Mouse (Mus musculus) left cerebral cortex, adult 8-10 months (tissue): ENCODE results near the gene Dpp7. TPM values are rescaled to one million over a fixed set of nuclear protein-coding genes. Genes with fewer than 3 reads are reported as not detected.

Source experiments
- DNase-seq, 2 experiments: peaks; one replicate each; pipeline ENCODE4 v3.0.0; 2022; ENCODE audit warnings: low spot score in 2 of 2
- total RNA-seq, 4 experiments: library from RNA; stranded (reverse); gene quantifications; 2 replicates each; pipeline ENCODE4 v1.2.4; 2022

The Dpp7 gene
- 10 to 100 TPM; 35.1 to 50.7 (median 37.9) TPM for total RNA-seq

GRCm38 (mm10) chr2:25356208-25357079 is at the start of gene Dpp7:
Gene Dpp7, minus strand, starts transcription at chr2:25356359.
- peak; percentile 66 to 82 for DNase-seq

GRCm38 (mm10) chr2:25403994-25404393 is 47.8 kb upstream of the Dpp7 start:
- DNase-seq, result no peak

GRCm38 (mm10) chr2:25402972-25403601 is 46.9 kb upstream of the Dpp7 start:
- DNase-seq, result peak; percentile 86 to 92

GRCm38 (mm10) chr2:25402377-25402971 is 46.3 kb upstream of the Dpp7 start:
- DNase-seq, result peak; percentile 67 to 69

- no peak for DNase-seq
Measured at GRCm38 (mm10) chr2:25400764-25401163, 44.6 kb upstream of the Dpp7 start.

- DNase-seq, result no peak
Measured at GRCm38 (mm10) chr2:25400291-25400690, 44.1 kb upstream of the Dpp7 start.

GRCm38 (mm10) chr2:25399051-25399450 is 42.9 kb upstream of the Dpp7 start, which contains the start of gene Npdc1:
Gene Npdc1, plus strand, starts transcription at chr2:25399351.
- DNase-seq, result no peak

- DNase-seq, result no peak
Measured at GRCm38 (mm10) chr2:25398065-25398464, 41.9 kb upstream of the Dpp7 start.

- no peak for DNase-seq
Measured at GRCm38 (mm10) chr2:25397010-25397409, 40.9 kb upstream of the Dpp7 start.

- DNase-seq, result no peak
Measured at GRCm38 (mm10) chr2:25396597-25396983, 40.4 kb upstream of the Dpp7 start.

GRCm38 (mm10) chr2:25395721-25396596 is 39.8 kb upstream of the Dpp7 start, which contains the start of gene Entpd2:
Gene Entpd2, plus strand, starts transcription at chr2:25395874.
- DNase-seq, result no peak

GRCm38 (mm10) chr2:25394281-25395221 is 38.4 kb upstream of the Dpp7 start:
- peak in 1 of 2 experiments; percentile 62 for DNase-seq

- no peak for DNase-seq
Measured at GRCm38 (mm10) chr2:25391266-25391665, 35.1 kb upstream of the Dpp7 start.

GRCm38 (mm10) chr2:25384492-25384891 is 28.3 kb upstream of the Dpp7 start:
- no peak for DNase-seq

- DNase-seq, result no peak
Measured at GRCm38 (mm10) chr2:25376589-25376988, 20.4 kb upstream of the Dpp7 start.

GRCm38 (mm10) chr2:25373431-25373830 is 17.3 kb upstream of the Dpp7 start:
- DNase-seq, result no peak

- DNase-seq, result no peak
Measured at GRCm38 (mm10) chr2:25372644-25373391, 16.7 kb upstream of the Dpp7 start.

- DNase-seq, result peak; percentile 73 to 86
Measured at GRCm38 (mm10) chr2:25371764-25372643, 15.8 kb upstream of the Dpp7 start, which contains the start of gene Sapcd2. Gene Sapcd2, plus strand, starts transcription at chr2:25372321.
